Mouse (Mus musculus) hematopoietic stem cell, adult 5-6 weeks (primary cell): ENCODE results near the gene Rab3b. TPM values are rescaled to one million over a fixed set of nuclear protein-coding genes. Genes with fewer than 3 reads are reported as not detected.

Experiments
- ATAC-seq, 2 experiments: fragments of 125-278 bp in 1 of 2; replicated peaks in 1 of 2; 2 replicates each; pipeline ENCODE4 v1.8.0; 2016 to 2017; ENCODE audit warnings: inconsistent platforms in 2 of 2, mild to moderate bottlenecking in 2 of 2, moderate number of reproducible peaks in 2 of 2, low read depth in 1 of 2, moderate TSS enrichment in 1 of 2; ENCODE audit not compliant: low FRiP score in 2 of 2, poor library complexity in 2 of 2, severe bottlenecking in 2 of 2, insufficient read depth in 1 of 2, low TSS enrichment in 1 of 2
- total RNA-seq: library from RNA; stranded (forward); fragments of 172-1452, 232-1000 nt; gene quantifications from 2 replicates; pipeline ENCODE4 v1.2.3, GENCODE M21; 2017

The Rab3b gene
- total RNA-seq: not detected in 2 replicates

DNA sequence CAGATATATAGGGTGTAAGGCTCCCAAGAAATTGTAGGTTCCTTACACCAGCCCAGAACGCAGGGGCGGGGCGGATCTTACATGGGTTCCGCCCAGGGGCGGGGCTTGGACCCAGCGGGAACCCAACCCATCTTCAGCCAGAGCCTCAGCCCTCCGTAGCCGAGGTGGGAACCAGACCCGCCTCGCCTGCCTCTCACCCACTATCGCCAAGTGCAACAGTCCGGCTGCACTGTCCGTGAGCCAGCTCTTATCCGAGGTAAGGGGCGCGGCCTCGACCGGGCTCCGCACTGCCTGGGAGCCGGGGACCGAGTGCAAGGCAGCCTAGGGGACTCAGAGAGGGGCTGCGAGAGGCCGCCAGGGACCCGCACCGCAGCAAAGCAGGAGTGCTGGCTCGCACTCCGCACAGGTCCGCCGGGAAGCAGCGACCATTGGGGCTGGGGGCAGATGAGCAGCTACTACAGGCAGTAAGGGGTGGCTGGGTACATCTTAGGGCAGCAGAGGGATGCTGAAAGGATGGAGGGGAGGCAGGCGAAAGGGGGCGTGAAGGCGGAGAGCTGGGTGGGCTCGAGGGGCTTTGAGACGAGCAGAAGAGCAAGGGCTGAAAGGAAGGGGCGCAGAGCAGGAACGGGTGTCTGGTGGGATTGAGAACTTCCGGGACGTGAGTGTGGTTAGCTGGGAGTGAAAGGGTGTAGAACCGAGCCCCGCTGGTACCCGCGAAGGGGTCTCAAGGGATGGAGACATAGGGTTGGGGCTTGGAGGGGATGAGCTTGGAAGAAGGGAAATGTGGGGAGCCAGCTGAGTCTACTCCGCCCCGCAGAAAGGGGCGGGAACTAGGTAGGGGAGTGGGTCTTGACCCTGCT, at the start of gene Rab3b:
Gene Rab3b, plus strand, starts transcription at position 101 of the 860 bp plus-strand sequence.
- peak; percentile 86 to 92 for ATAC-seq

DNA sequence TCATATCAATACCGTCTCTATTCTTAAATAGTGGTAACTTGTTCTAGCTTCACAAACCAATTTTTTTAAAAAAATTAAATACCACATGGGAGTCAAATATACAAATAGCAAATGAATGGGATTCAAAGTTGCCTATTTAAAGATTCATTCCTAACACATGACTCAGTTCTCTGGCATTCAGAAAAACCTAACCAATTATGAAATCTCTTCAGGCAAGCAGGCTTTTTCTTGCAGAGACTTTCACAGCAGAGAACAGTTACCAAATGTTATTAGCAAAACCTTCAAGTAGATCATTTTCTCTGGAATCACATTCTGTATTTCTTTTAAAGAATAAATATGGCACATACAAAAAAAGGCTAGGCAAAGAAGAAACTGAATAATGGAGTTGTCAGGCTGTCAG, 48.2 kb upstream of the Rab3b start:
- ATAC-seq: no peak

DNA sequence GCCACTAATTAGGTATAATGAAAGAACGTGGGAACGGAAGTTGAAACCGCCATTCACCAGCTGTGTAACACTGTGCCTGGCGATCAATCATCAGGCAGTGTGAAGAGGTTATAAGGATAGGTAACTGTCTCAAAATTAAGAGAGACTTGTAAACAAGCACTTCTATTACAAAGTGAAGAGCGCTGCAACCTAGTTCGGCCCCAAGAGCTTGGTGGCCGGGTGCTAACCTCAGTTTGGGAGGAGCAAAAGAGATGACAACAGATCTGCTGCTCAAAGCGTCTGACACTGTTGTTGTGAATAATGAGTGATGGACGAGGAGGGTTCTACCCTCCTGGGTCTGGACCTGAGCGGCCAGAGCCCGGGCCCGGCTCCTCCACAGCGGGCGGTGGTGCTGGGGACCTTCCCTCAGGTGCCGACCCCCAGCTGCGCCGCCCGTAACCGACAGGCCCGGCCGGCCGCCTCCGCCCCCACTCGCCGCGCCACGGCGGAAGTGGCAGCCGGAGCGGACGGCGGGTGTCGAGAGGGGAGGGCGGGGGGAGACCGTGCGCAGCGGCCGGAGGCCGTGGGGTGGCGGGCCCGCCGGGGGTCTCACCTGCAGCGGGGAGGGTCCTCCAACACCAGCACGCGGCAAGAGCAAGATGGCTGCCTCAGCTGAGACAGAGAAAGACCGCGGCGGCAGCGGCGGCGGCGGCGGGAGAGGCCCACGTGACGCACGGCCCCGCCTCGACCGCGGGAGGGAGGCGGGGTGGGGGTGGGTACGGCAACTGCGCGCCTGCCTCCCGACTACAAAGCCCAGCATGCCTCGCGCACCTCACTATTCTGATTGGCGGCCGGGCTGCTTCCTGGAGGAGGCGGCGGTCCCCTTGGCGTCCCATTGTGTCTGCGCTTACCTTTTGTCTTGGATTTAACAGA, 45.7 kb upstream of the Rab3b start, which contains the start of gene Btf3l4:
Gene Btf3l4, minus strand, starts transcription at position 699 of the 912 bp plus-strand sequence.
- peak; percentile 90 to 94 for ATAC-seq

DNA sequence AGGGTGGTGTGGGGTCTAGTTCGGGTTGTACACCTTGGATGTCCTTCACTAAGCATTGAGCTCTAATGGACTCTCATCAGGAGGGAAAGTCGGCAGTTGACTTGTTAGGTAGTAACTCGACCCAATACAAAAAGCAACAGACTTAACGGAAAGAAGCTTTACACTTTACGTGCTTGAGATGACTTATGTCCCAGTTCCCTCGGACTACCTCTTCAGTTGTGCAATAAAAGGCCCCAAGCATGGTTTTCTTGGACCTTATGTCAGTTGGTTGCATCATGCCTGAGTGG, 45.1 kb upstream of the Rab3b start:
- peak in 1 of 2 experiments; percentile 10; a peak in 1 of 4 replicates for ATAC-seq

DNA sequence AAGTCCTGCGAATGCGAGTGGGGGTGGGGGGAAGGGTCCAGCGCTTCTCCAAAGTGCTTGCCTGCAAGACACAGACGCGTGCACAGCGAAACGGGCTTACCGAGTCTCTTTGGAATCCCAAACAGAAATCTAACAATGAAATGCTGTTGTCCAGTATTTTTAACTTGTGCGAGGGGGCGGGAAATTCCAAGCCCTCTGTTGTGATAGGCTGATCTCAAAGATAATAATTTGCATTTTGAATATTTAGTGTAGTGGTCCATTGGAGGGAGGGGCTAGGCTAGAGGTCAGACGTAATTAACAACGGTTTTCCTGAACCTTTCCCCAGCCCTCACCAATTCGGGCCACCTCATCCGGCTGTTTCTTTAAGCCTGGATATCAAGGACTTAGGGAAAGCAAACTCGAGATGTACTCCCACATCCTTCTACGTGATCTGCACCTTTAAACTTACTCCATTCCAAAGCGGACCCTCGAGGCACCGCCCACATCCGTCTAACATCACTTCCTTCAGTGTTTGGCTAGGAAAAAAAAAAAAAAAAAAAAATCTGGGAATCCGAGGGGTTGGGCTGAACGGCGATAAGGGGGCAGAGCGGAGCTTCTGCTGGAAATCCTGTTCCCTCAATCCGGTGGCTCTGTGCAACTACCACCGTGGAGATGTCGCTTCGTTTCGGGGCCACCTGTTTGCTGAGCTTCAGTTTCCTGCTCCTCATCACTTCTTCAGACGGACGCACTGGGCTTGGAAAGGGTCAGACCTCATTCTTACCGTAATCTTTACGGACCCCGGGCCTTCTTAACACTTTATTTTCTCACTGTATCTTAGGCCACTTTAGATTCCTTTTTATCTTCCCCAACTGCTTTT, 44.5 kb upstream of the Rab3b start, which contains the start of gene Txndc12:
Gene Txndc12, plus strand, starts transcription at position 487 of the 856 bp plus-strand sequence.
- ATAC-seq: peak; percentile 59 to 66

DNA sequence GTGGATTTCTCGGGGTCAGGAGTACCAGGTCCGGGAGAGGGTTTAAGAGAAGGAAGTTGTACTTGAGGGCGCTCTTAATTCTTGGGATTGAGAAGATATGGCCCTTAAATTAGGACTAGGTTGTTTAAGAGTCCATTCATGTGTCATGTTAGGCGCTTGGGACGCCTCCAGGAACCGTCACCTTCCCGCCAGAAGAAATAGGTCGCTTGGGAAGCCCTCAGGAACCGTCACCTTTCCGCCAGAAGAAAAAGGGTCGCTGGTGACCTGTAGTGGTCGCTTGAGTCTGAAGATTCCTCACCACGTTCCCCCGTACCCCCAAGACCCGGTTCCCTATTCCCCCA, 43.9 kb upstream of the Rab3b start:
- no peak for ATAC-seq

DNA sequence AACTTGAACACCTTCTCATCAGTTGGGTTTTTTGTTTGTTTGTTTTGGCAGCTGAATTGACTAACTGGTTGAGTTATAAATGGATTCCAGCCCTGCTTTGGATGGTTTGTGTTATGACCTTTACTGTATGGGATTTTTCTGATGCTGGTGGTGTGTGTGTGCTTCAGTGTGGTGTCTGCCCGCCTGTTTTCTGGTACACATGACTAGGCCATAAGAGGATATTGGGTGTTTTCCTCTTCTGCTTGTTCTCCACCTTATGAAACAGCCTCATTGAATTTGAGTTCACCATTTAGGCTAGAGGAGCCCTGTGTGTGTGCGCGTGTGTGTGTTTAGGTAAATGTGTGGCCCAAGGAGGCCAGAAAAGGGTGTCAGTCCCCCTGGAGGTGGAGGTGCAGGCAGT, 43.4 kb upstream of the Rab3b start:
- no peak for ATAC-seq

DNA sequence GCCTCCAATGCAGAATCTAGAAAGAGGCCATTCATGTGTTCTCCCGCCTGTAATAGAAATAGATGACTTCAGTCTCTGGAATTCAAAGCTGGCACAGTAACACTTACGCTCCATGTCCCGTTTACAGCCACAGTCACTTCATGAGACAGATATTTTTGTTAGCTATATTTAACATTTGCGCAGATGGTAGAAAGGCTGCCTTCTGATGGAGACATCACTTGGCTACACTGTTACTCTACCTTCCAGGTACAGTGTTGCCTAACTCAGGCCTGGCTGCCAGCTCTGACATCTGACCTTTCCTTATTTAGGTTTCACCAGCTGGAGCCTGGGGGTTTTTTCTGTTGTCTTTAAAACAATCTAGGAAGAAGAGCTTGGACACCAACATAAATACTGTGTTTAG, 40.8 kb upstream of the Rab3b start:
- no peak for ATAC-seq

DNA sequence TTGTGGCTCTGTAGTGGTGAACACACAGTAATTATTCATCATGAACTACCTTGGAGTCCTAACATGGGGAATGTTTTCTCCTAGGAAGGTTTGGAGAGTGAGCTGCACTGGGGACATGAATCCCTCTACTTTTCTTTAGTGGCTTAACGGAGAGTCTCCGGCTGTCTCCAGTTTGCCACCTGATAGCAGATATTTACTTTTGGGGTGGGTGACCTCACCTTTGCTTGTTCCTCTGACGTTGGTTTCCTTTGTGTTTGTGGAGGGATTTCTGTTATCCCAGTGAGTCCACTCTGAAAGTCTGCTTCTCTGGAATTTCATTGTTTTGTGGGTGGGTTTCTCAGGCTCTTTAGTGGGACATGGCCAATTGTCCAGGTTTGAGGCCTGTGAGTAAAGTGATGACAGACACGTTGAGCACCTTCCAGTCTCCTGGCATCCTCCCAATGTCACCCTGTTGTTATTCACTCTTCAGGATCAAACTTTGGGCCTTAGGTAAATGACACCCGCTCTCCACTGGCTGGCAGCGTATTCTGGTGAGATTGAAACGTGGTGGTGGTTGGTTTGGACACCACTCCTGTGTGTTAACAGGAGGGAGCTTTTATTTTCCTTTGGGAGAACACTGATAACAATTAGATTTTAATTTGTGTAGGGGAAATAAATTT, 36.8 kb upstream of the Rab3b start:
- no peak for ATAC-seq

DNA sequence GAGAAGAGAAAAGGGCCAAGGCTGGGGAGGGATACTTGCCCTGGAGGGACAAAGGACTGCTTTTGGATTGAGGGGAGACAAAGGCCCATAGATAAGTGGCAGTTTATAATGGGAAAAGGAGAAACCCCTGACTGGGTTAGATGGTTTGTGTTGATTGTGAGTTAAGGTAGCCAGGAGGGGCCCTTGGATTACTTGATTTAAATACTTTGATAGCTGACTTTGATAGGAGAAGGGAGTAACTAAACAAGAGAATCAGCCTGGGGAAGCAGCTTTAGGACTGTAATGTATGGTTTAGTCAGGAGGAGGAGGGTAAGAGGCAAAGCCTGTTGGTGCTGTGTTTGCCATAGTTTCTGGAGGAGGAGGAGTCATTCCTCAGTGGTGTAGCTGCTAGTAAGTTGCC, 35.5 kb upstream of the Rab3b start:
- ATAC-seq: no peak

DNA sequence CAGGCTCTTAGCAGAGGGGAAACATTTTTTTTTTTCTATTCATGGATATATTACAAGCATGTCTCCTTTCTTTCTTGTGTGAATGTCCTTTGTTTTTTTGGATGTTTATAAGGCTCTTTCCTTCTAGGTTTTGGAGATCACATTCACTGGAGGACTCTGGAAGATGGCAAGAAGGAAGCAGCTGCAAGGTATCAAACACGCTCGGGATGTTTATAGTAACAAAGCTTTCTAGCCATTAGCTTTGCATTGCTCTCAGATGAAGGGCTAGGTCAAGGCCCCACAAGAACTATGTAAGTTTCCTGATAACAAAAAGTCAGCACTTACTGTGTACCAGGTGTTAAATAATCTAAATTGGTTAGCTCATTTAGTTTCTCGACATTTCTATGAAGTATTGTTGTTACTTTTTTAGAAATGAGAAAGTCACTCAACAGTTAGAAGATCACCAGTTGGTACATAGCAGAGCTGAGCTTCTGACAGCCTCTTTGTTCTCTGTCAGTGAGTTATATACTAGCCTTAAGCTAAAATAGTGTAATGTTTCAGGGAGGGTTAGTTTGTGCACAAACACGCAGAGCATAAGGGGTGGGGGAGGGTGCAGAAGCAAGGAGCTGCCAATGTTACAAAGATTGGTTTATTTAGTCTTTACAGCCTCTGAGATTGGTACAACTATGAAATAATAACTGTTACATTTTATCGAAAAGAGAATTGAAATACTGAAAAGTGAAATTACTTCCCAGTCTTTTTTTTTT, 32.9 kb upstream of the Rab3b start:
- ATAC-seq: no peak

DNA sequence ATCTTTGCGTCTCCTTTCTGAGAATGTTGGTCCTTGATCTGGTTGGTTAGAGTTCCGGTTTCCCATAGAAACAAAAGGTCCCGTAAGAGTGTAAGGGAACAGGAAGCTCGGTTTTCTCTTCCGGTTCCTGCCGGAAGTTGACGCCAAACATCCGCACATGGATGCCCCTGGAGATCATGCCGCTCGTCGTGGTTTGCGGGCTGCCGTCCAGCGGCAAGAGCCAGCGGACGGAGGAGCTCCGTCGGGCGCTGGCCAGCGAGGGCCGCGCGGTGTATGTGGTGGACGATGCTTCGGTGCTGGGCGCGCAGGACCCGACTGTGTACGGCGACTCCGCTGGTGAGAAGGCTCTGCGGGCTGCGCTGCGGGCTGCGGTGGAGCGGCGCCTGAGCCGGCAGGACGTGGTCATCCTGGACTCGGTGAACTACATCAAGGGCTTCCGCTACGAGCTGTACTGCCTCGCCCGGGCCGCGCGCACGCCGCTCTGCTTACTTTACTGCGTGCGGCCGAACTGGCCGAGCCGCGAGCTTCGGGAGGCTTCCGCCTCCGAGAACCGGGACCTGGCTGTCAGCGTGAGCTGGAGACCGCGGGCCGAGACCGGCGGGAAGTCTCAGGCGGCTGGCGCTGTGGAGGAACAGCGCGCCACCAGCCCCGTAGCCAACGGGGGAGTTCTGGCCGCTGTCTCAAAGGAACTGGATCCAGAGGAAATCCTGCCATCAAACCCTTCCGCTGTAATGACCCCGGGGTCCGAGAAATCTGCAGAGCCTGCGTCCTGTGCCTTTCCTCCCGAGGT, 31.0 kb upstream of the Rab3b start, which contains the start of gene Kti12:
Gene Kti12, plus strand, starts transcription at position 71 of the 790 bp plus-strand sequence.
- ATAC-seq: peak; percentile 84

DNA sequence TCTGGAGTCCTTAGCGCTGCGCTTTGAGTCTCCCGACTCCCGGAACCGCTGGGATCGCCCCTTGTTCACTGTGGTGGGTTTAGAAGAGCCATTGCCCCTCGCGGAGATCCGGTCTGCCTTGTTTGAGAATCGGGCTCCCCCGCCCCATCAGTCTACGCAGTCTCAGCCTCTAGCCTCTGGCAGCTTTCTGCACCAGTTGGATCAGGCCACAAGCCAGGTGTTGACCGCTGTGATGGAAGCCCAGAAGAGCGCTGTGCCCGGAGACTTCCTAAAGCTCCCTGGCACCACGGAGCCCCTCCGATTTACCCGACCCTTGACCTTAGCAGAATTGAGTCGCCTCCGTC, 30.4 kb upstream of the Rab3b start, which contains the start of gene A730015C16Rik:
Gene A730015C16Rik, minus strand, starts transcription at position 115 of the 344 bp plus-strand sequence.
- ATAC-seq: no peak

DNA sequence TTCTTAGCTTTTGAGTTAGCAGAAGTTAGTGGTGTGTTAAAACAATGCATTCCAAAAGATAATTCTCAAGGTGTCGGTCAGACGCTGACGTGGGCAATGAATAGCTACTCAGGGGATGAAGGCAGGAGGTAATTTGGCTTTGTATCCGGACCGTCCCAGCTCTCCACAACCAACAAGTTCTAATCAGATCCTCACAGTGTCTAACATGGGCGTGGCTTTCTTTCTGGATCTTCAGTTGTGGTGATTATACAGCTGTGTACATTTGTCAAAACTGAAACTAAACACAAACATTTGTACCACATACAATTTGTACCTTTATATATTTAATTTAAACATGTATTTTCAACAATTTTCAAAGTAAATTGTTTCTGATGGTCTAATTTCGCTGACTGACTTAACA, 12.1 kb upstream of the Rab3b start:
- ATAC-seq: no peak

DNA sequence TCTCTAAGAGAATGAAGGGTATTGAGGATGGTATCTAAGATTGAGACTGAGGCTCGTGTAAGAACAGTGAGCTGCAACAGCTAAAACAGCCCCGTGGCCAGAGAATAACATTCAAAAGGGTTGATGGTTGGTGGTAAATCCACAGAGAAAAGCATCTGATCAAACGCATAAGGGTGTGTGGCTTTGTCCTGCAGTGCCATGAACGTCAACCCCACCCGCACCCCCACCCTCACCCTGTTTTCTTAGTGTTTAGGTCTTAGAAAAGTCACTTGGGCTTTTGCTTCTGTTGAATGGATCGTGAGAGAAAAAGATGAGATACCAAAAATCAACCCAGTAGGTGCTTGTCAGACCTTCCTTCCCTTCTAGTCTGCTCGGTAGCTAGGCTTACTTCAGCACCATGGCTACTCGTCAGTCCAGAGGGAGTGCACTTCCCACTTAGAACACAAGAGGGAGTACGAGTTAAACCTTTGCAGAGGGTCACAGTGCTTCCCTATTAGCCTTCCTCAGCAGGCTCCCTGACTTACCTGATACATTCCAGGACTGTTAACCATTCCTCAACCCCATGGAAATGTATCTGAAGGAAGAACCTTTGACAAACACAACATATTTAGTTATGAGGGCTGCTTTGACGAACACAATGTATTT, 9.0 kb upstream of the Rab3b start:
- ATAC-seq: peak; percentile 83 to 91
